Mouse (Mus musculus) MEL (cell line): ENCODE measurements at regions not wholly inside any gene's neighbourhood (a gene's known extent, or its start where the extent isn't known, plus 50 kb on each side); places are given as distances from the start of the nearest gene placed in this dataset.

Source experiments
- DNase-seq: peaks from one replicate; pipeline ENCODE4 v3.0.0; 2011; ENCODE audit warnings: low read depth, low spot score
- H3K27ac ChIP-seq: 2 replicates; pipeline ENCODE4 v1.5.1; 2012; ENCODE audit warnings: low read depth, mild to moderate bottlenecking, control low read depth, low read length, moderate library complexity; ENCODE audit not compliant: control insufficient read depth
- H3K27me3 ChIP-seq, 2 experiments: fragments of 150-350 bp in 1 of 2; sonication (generic) in 1 of 2; 2 replicates each; pipeline ENCODE4 v1.6.1; 2012; ENCODE audit warnings: low read length in 2 of 2, mild to moderate bottlenecking in 2 of 2, improper control_type of control experiment in 1 of 2, moderate library complexity in 1 of 2; ENCODE audit not compliant: insufficient read depth in 2 of 2, control insufficient read depth in 1 of 2
- H3K36me3 ChIP-seq, 2 experiments: 2 replicates each; pipeline ENCODE4 v1.6.1; 2012 to 2014; ENCODE audit warnings: low read length in 2 of 2, improper control_type of control experiment in 1 of 2, inconsistent platforms in 1 of 2, mild to moderate bottlenecking in 1 of 2; ENCODE audit not compliant: insufficient read depth in 2 of 2, control insufficient read depth in 1 of 2
- H3K4me1 ChIP-seq, 2 experiments: fragments of 150-350 bp in 1 of 2; sonication (generic) in 1 of 2; 2 replicates each; pipeline ENCODE4 v1.6.1; 2012; ENCODE audit warnings: low read length in 2 of 2, improper control_type of control experiment in 1 of 2, mild to moderate bottlenecking in 1 of 2; ENCODE audit not compliant: insufficient read depth in 2 of 2, control insufficient read depth in 1 of 2
- H3K4me3 ChIP-seq, 2 experiments: fragments of 150-350 bp in 1 of 2; sonication (generic) in 1 of 2; 2 replicates each; pipeline ENCODE4 v1.5.1; 2012; ENCODE audit warnings: low read depth in 2 of 2, low read length in 2 of 2, mild to moderate bottlenecking in 2 of 2, moderate library complexity in 2 of 2, control low read depth in 1 of 2, improper control_type of control experiment in 1 of 2; ENCODE audit not compliant: control insufficient read depth in 1 of 2, insufficient read depth in 1 of 2
- H3K79me2 ChIP-seq: 2 replicates; pipeline ENCODE4 v1.6.1; 2012; ENCODE audit warnings: mild to moderate bottlenecking, low read length, moderate library complexity; ENCODE audit not compliant: control insufficient read depth, poor library complexity, insufficient read depth
- H3K9ac ChIP-seq: 2 replicates; pipeline ENCODE4 v1.6.1; 2012; ENCODE audit warnings: low read depth, mild to moderate bottlenecking, control low read depth, low read length, moderate library complexity; ENCODE audit not compliant: control insufficient read depth, poor library complexity, severe bottlenecking
- H3K9me3 ChIP-seq: fragments of 150-350 bp; sonication (generic); replicated peaks from 2 replicates; pipeline ENCODE4 v1.6.1; 2012; ENCODE audit warnings: mild to moderate bottlenecking, low read length, improper control_type of control experiment, moderate library complexity; ENCODE audit not compliant: insufficient read depth
- BHLHE40 ChIP-seq: IDR thresholded peaks from 2 replicates; pipeline ENCODE4 v1.6.1; 2012; ENCODE audit warnings: low read depth, mild to moderate bottlenecking, inconsistent platforms, low read length, improper control_type of control experiment, borderline replicate concordance
- CTCF ChIP-seq, 3 experiments: IDR thresholded peaks in 2 of 3; conservative IDR thresholded peaks in 1 of 3; 2 replicates each; pipeline ENCODE4 v1.5.1; 2011 to 2012; ENCODE audit warnings: low read length in 3 of 3, low read depth in 2 of 3, mild to moderate bottlenecking in 2 of 3, improper control_type of control experiment in 1 of 3, inconsistent platforms in 1 of 3, mixed read lengths in 1 of 3, moderate library complexity in 1 of 3; ENCODE audit not compliant: control insufficient read depth in 1 of 3, insufficient read depth in 1 of 3, poor library complexity in 1 of 3, severe bottlenecking in 1 of 3
- E2F4 ChIP-seq: IDR thresholded peaks from 2 replicates; pipeline ENCODE4 v1.6.1; 2011; ENCODE audit warnings: low read depth, low read length, improper control_type of control experiment, borderline replicate concordance
- HCFC1 ChIP-seq: IDR thresholded peaks from 2 replicates; pipeline ENCODE4 v1.6.1; 2012; ENCODE audit warnings: low read depth, mild to moderate bottlenecking, inconsistent platforms, low read length, improper control_type of control experiment, moderate library complexity
- KAT2A ChIP-seq: conservative IDR thresholded peaks from 2 replicates; pipeline ENCODE4 v1.6.1; 2012; ENCODE audit warnings: low read depth, low read length, improper control_type of control experiment, inconsistent platforms
- MAX ChIP-seq: IDR thresholded peaks from 2 replicates; pipeline ENCODE4 v1.6.1; 2011; ENCODE audit warnings: low read length, improper control_type of control experiment
- MXI1 ChIP-seq: IDR thresholded peaks from 2 replicates; pipeline ENCODE4 v1.6.1; 2011; ENCODE audit warnings: mild to moderate bottlenecking, low read depth, low read length, improper control_type of control experiment
- MYB ChIP-seq: IDR thresholded peaks from 2 replicates; pipeline ENCODE4 v1.6.1; 2011; ENCODE audit warnings: mild to moderate bottlenecking, low read depth, low read length, improper control_type of control experiment
- MYC ChIP-seq: IDR thresholded peaks from 2 replicates; pipeline ENCODE4 v1.6.1; 2011; ENCODE audit warnings: low read depth, mild to moderate bottlenecking, low read length, improper control_type of control experiment, moderate library complexity
- NRF1 ChIP-seq: IDR thresholded peaks from 2 replicates; pipeline ENCODE4 v1.6.1; 2014; ENCODE audit warnings: low read depth, mild to moderate bottlenecking, inconsistent platforms, low read length, improper control_type of control experiment, moderate library complexity; ENCODE audit not compliant: poor library complexity, insufficient read depth, severe bottlenecking
- RAD21 ChIP-seq: IDR thresholded peaks from 2 replicates; pipeline ENCODE4 v1.6.1; 2011; ENCODE audit warnings: mild to moderate bottlenecking, low read depth, low read length, improper control_type of control experiment
- RCOR1 ChIP-seq: IDR thresholded peaks from 2 replicates; pipeline ENCODE4 v1.6.1; 2012; ENCODE audit warnings: low read depth, mild to moderate bottlenecking, inconsistent platforms, low read length, improper control_type of control experiment
- SIN3A ChIP-seq: IDR thresholded peaks from 2 replicates; pipeline ENCODE4 v1.6.1; 2012; ENCODE audit warnings: low read length, improper control_type of control experiment, inconsistent platforms
- SMC3 ChIP-seq: IDR thresholded peaks from 2 replicates; pipeline ENCODE4 v1.6.1; 2011; ENCODE audit warnings: low read depth, low read length, improper control_type of control experiment
- TAL1 ChIP-seq: IDR thresholded peaks from 2 replicates; pipeline ENCODE4 v1.6.1; 2012; ENCODE audit warnings: mild to moderate bottlenecking, inconsistent platforms, low read length, moderate library complexity, mixed read lengths
- USF2 ChIP-seq, 2 experiments: IDR thresholded peaks; 2 replicates each; pipeline ENCODE4 v1.6.1; 2011 to 2012; ENCODE audit warnings: improper control_type of control experiment in 2 of 2, low read length in 2 of 2, borderline replicate concordance in 1 of 2, inconsistent platforms in 1 of 2, low read depth in 1 of 2, mild to moderate bottlenecking in 1 of 2; ENCODE audit not compliant: insufficient read depth in 1 of 2
- ZMIZ1 ChIP-seq: IDR thresholded peaks from 2 replicates; pipeline ENCODE4 v1.6.1; 2012; ENCODE audit warnings: low read depth, mild to moderate bottlenecking, inconsistent platforms, low read length, improper control_type of control experiment, moderate library complexity

- no peaks in the 10 kb centered on the region for H3K27me3 ChIP-seq
- H3K79me2 ChIP-seq = no peaks in the 10 kb centered on the region
- peak; percentile 28 for DNase-seq
- no peaks in the 10 kb centered on the region for H3K4me1 ChIP-seq
- no peak overlapping the region for H3K27ac ChIP-seq
- no peak overlapping the region for H3K4me3 ChIP-seq
- TF ChIP-seq E2F4 = no peak
- TF ChIP-seq KAT2A = no peak
- no peak for TF ChIP-seq NRF1
- TF ChIP-seq RCOR1 = no peak
- TF ChIP-seq CTCF (IDR thresholded peaks at IDR 0.05 in 2 of 3, conservative IDR thresholded peaks at IDR 0.05 in 1 of 3; ENCODE audit: control insufficient read depth in 1 of 3, insufficient read depth in 1 of 3, low read depth in 2 of 3, low read length in 3 of 3, poor library complexity in 1 of 3, severe bottlenecking in 1 of 3) = peak; percentile 47 to 62 (median 60)
- TF ChIP-seq BHLHE40 = no peak
- no peak for TF ChIP-seq MYB
- no peak for TF ChIP-seq MXI1
- TF ChIP-seq TAL1 = no peak
- no peak for TF ChIP-seq HCFC1
- no peak for TF ChIP-seq SIN3A
- TF ChIP-seq MAX = no peak
- TF ChIP-seq MYC = no peak
- TF ChIP-seq SMC3 = peak; percentile 39
- TF ChIP-seq RAD21 = peak; percentile 25
- no peak for TF ChIP-seq USF2 (IDR thresholded peaks at IDR 0.05; ENCODE audit: borderline replicate concordance in 1 of 2, insufficient read depth in 1 of 2, low read depth in 1 of 2, low read length in 2 of 2)
- TF ChIP-seq ZMIZ1 = no peak
- H3K36me3 ChIP-seq = no peaks in the 10 kb centered on the region
- H3K9me3 ChIP-seq = no peaks in the 10 kb centered on the region
- no peak overlapping the region for H3K9ac ChIP-seq
These were observed 524.1 kb upstream of the Dsel start for GRCm38 (mm10) chr1:112388807-112389206.

DNA sequence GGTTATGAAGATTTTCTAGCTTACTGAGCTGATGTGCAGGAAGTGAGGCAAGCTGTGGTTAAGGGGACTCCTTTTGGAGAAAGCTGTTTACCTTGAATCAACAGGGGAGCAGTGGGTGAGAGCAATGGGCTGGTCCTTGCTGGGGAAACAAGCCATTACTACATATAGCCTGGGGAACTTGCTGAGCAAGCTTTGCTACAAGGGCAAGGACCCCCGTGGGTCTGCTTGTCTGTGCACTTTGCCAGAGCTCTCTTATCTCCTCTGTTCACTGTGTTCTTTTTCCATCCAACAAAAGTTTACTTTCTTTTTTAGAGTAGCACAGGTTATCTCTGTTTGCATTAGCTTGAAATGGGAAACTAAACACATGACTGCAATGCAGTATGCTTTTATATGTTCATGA lies 519.3 kb upstream of the Dsel start:
- H3K27me3 ChIP-seq = no peaks in the 10 kb centered on the region
- no peaks in the 10 kb centered on the region for H3K79me2 ChIP-seq
- no peak overlapping the region for H3K27ac ChIP-seq
- DNase-seq = no peak
- TF ChIP-seq CTCF (IDR thresholded peaks at IDR 0.05 in 2 of 3, conservative IDR thresholded peaks at IDR 0.05 in 1 of 3; ENCODE audit: control insufficient read depth in 1 of 3, insufficient read depth in 1 of 3, low read depth in 2 of 3, low read length in 3 of 3, poor library complexity in 1 of 3, severe bottlenecking in 1 of 3) = no peak
- H3K9me3 ChIP-seq = no peaks in the 10 kb centered on the region
- no peaks in the 10 kb centered on the region for H3K4me1 ChIP-seq
- no peaks in the 10 kb centered on the region for H3K36me3 ChIP-seq
- H3K4me3 ChIP-seq = no peak overlapping the region
- no peak overlapping the region for H3K9ac ChIP-seq
